ENCODE assay signal across 35 mouse cellular contexts in genomic region chr14:22611011-22611410, GRCm38 (mm10).
"Had no signal": no experiment of that assay in that cellular context is flagged by ENCODE, and none has a peak within 500 bp of the region (broad histone marks: within the 10 kb centered on the region; RNA-seq: fewer than 3 reads in every experiment).

No protein-coding gene starts in this region.

- H3K27me3 ChIP-seq: heart, embryonic 12.5 days; heart, embryonic 13.5 days; heart, embryonic 15.5 days; hindbrain, embryonic 12.5 days; hindbrain, embryonic 13.5 days; hindbrain, embryonic 15.5 days; intestine, embryonic 15.5 days; kidney, embryonic 15.5 days had no signal

- H3K9me3 ChIP-seq: heart, embryonic 10.5 days; heart, embryonic 12.5 days; heart, embryonic 13.5 days; heart, embryonic 15.5 days; hindbrain, embryonic 10.5 days; hindbrain, embryonic 12.5 days; hindbrain, embryonic 13.5 days; hindbrain, embryonic 15.5 days; intestine, embryonic 15.5 days; kidney, embryonic 15.5 days had no signal

- H3K36me3 ChIP-seq: heart, embryonic 10.5 days; heart, embryonic 12.5 days; heart, embryonic 13.5 days; heart, embryonic 15.5 days; hindbrain, embryonic 10.5 days; hindbrain, embryonic 12.5 days; hindbrain, embryonic 13.5 days; hindbrain, embryonic 15.5 days; intestine, embryonic 15.5 days; kidney, embryonic 15.5 days had no signal

- H3K9ac ChIP-seq: heart, embryonic 12.5 days; heart, embryonic 13.5 days; heart, embryonic 15.5 days; hindbrain, embryonic 12.5 days; hindbrain, embryonic 13.5 days; hindbrain, embryonic 14.5 days; hindbrain, embryonic 15.5 days; intestine, embryonic 15.5 days; kidney, embryonic 15.5 days had no signal

- DNase-seq: heart, postnatal 10 days; heart, postnatal 14 days; heart, postnatal 36 days; heart, postnatal 4 days; kidney, adult 11 months; kidney, adult 18-20 months; kidney, adult 2 months; kidney, adult 8-10 months; kidney, adult 9 months; kidney, postnatal 10 days; kidney, postnatal 14 days; kidney, postnatal 25 days; kidney, postnatal 36 days; kidney, postnatal 4 days; layer of hippocampus, adult 9-11 months; layer of hippocampus, postnatal 36 days had no signal

- H3K4me1 ChIP-seq: heart, embryonic 13.5 days; hindbrain, embryonic 10.5 days; hindbrain, embryonic 12.5 days; hindbrain, embryonic 13.5 days; hindbrain, embryonic 15.5 days had no signal

- H3K4me2 ChIP-seq: heart, embryonic 11.5 days; heart, embryonic 12.5 days; heart, embryonic 13.5 days; heart, embryonic 15.5 days; hindbrain, embryonic 12.5 days; hindbrain, embryonic 13.5 days; hindbrain, embryonic 14.5 days; hindbrain, embryonic 15.5 days; intestine, embryonic 15.5 days; kidney, embryonic 15.5 days had no signal

- ATAC-seq: hindbrain, embryonic 16.5 days; hindbrain, postnatal 0 days; inflammation-experienced regulatory T-cells, adult 6 months; intestine, embryonic 15.5 days; intestine, embryonic 16.5 days; intestine, postnatal 0 days had no signal

- H3K4me3 ChIP-seq: heart, embryonic 10.5 days; heart, embryonic 12.5 days; heart, embryonic 13.5 days; heart, embryonic 15.5 days; hindbrain, embryonic 10.5 days; hindbrain, embryonic 12.5 days; hindbrain, embryonic 13.5 days; hindbrain, embryonic 15.5 days; intestine, embryonic 15.5 days; kidney, embryonic 15.5 days; layer of hippocampus, adult 2 months had no signal

- H3K27ac ChIP-seq: heart, embryonic 10.5 days; heart, embryonic 13.5 days; heart, embryonic 15.5 days; hindbrain, embryonic 10.5 days; hindbrain, embryonic 12.5 days; hindbrain, embryonic 13.5 days; hindbrain, embryonic 14.5 days; hindbrain, embryonic 15.5 days; hindbrain, postnatal 0 days; intestine, embryonic 15.5 days; kidney, embryonic 15.5 days; kidney, postnatal 0 days; layer of hippocampus, adult 2 months had no signal
